Mouse (Mus musculus) neural tube, embryonic 15.5 days (tissue): ENCODE results near the gene Peg3. TPM values are rescaled to one million over a fixed set of nuclear protein-coding genes. Genes with fewer than 3 reads are reported as not detected.
"Not testable (repeated sequence)": the region's sequence is repeated elsewhere in the genome, so short reads cannot be mapped to it uniquely, and the experiment has no call there.

Experiments
- ATAC-seq: fragments of 200-750 bp; cut with Nextera tagmentation; 2 replicates; pipeline ENCODE4 v1.8.0; 2017; ENCODE audit warnings: mild to moderate bottlenecking, moderate TSS enrichment, moderate library complexity; ENCODE audit not compliant: low FRiP score
- H3K27ac ChIP-seq: fragments of 300-500 bp; sonication (generic); replicated peaks from 2 replicates; pipeline ENCODE4 v1.5.1; 2015; ENCODE audit warnings: mild to moderate bottlenecking, inconsistent platforms
- H3K27me3 ChIP-seq: fragments of 300-500 bp; sonication (generic); replicated peaks from 2 replicates; pipeline ENCODE4 v1.6.1; 2015; ENCODE audit warnings: inconsistent platforms
- H3K36me3 ChIP-seq: fragments of 300-500 bp; sonication (generic); 2 replicates; pipeline ENCODE4 v1.6.1; 2015; ENCODE audit warnings: inconsistent platforms
- H3K4me1 ChIP-seq: fragments of 300-500 bp; sonication (generic); 2 replicates; pipeline ENCODE4 v1.6.1; 2015; ENCODE audit warnings: inconsistent platforms
- H3K4me2 ChIP-seq: fragments of 300-500 bp; sonication (generic); 2 replicates; pipeline ENCODE4 v1.6.1; 2015; ENCODE audit warnings: inconsistent platforms, mild to moderate bottlenecking, moderate library complexity
- H3K4me3 ChIP-seq: fragments of 300-500 bp; sonication (generic); replicated peaks from 2 replicates; pipeline ENCODE4 v1.5.1; 2015; ENCODE audit warnings: mild to moderate bottlenecking, inconsistent platforms
- H3K9ac ChIP-seq: fragments of 300-500 bp; sonication (generic); replicated peaks from 2 replicates; pipeline ENCODE4 v1.6.1; 2015; ENCODE audit warnings: mild to moderate bottlenecking, inconsistent platforms
- H3K9me3 ChIP-seq: fragments of 300-500 bp; sonication (generic); replicated peaks from 2 replicates; pipeline ENCODE4 v1.6.1; 2016; ENCODE audit warnings: inconsistent platforms
- WGBS: fragments of 180-500 bp; shearing (Covaris S2); methylation state at CpG from one replicate; pipeline ENCODE4 v1.1.7; 2015; ENCODE audit warnings: mixed read lengths; 5-methylcytosine and 5-hydroxymethylcytosine counted together
- polyA plus RNA-seq: library from polyadenylated mRNA; unstranded; fragments of >200 nt; fragmentation: Nextera tagmentation; extraction: Ambion mirVana; gene quantifications from 2 replicates; pipeline ENCODE4 v1.2.1, GENCODE M21; 2015

The Peg3 gene
- 103 and 104 TPM in 2 replicates for polyA plus RNA-seq

DNA sequence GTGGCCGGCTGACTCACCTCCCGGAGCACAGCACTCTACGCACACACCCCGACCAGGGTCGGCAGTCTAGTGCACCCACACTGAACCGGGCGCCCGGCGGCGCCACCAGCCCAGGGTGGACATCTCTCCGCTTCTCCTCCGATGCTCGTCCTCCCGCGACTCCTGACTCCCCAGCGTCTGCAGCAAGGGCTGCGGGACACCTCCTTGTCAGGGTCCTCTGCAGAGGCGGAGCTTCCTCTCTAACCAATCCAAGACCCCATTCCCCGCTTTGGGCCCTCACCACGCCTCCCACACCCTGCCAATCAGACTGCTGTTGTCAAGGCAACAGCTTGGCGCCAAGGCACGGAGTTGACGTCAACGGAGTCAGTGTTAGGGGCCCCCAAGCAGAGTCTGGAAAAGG, at the start of gene Peg3, which contains the start of gene Usp29:
Gene Peg3 (minus strand): TSS at position 191 of the 400 bp plus-strand sequence.
Gene Usp29 (plus strand): TSS at position 338 of the 400 bp plus-strand sequence.
- Histone ChIP-seq H3K4me3 (peak within 1 kb of the TSS; percentile 59), H3K27ac (peak within 1 kb of the TSS; percentile 91), H3K4me2 (peak within 1 kb of the TSS; percentile 50), H3K9me3 (0 out of 2 replicates have a peak, but pooled peaks cover 7% of the 10 kb centered on the region), H3K36me3 (peaks cover 5% of the 10 kb centered on the region), H3K9ac (peak within 1 kb of the TSS; percentile 60), H3K27me3 (no peaks in the 10 kb centered on the region), H3K4me1 (no peaks in the 10 kb centered on the region; the same call in 1 of the 2 replicates)
- 46% methylated on average over 24 of the region's 24 CpGs for WGBS
- ATAC-seq, result peak; percentile 59

GRCm38 (mm10) chr7:6779172-6779571, 48.9 kb upstream of the Peg3 start:
- no peak overlapping the region for H3K4me3 ChIP-seq
- H3K4me2 ChIP-seq, result no peak overlapping the region
- H3K9me3 ChIP-seq, result no peaks in the 10 kb centered on the region
- no peaks in the 10 kb centered on the region for H3K36me3 ChIP-seq
- 86% methylated on average over 5 of the region's 5 CpGs for WGBS
- no peak for ATAC-seq
- H3K4me1 ChIP-seq, result peaks cover 17% of the 10 kb centered on the region
- no peak overlapping the region for H3K27ac ChIP-seq
- H3K27me3 ChIP-seq, result no peaks in the 10 kb centered on the region
- H3K9ac ChIP-seq, result no peak overlapping the region

- Histone ChIP-seq H3K9me3 (no peaks in the 10 kb centered on the region), H3K4me2 (no peak overlapping the region), H3K27me3 (no peaks in the 10 kb centered on the region), H3K4me1 (peaks cover 15% of the 10 kb centered on the region; the same call in 1 of the 2 replicates), H3K9ac (no peak overlapping the region), H3K27ac (peak overlapping the region; percentile 38; the same call in 1 of the 2 replicates), H3K4me3 (no peak overlapping the region), H3K36me3 (no peaks in the 10 kb centered on the region)
- whole genome bisulfite sequencing, result 53% methylated on average over 4 of the region's 4 CpGs
- no peak for ATAC-seq
Measured at GRCm38 (mm10) chr7:6777689-6778088, 47.5 kb upstream of the Peg3 start.

- no peaks in the 10 kb centered on the region for H3K36me3 ChIP-seq
- no peak overlapping the region for H3K4me2 ChIP-seq
- H3K4me1 ChIP-seq, result peaks cover 15% of the 10 kb centered on the region; the same call in 1 of the 2 replicates
- no peak overlapping the region for H3K9ac ChIP-seq
- H3K4me3 ChIP-seq, result no peak overlapping the region
- 69% methylated on average over 2 of the region's 2 CpGs for WGBS
- peak overlapping the region; percentile 38; the same call in 1 of the 2 replicates for H3K27ac ChIP-seq
- H3K9me3 ChIP-seq, result no peaks in the 10 kb centered on the region
- no peak for ATAC-seq
- no peaks in the 10 kb centered on the region for H3K27me3 ChIP-seq
Measured at GRCm38 (mm10) chr7:6777107-6777506, 46.9 kb upstream of the Peg3 start.

DNA sequence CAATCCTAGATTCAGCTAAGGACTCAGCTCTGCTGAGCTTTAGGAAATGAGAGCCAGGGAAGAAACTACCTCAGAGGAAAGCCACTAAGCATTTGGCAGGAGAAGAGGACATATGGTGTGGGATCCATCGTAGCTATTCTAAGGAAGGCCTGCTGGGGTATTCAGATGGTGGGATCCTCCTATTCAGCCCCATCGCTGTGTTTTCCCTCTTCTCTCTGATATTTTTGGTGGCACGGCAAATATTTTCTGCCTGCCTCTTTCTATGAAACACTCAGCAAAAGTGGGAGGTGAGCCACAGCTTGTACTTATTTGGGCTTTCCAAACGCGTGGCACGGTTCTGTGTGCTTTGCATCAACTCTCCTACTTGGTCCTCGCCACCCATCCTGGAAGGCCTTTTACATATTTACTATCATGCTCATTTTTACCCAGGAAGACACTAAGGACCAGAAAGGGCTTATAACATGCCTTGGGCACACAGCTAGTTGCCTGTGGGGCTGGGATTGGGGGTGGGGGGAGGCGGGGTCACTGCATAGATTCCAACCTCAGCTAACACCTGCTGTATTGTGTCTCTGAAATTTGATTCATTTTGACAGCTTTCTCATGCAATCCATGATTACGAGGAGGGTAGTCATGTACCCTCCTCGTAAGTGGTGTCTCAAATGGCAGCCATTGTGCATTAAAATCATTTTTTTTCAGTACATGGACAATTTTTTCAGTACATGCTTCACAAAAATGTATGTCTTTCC, 46.3 kb upstream of the Peg3 start:
- Histone ChIP-seq H3K4me3 (no peak overlapping the region), H3K36me3 (no peaks in the 10 kb centered on the region), H3K27me3 (no peaks in the 10 kb centered on the region), H3K4me1 (peaks cover 13% of the 10 kb centered on the region; the same call in 1 of the 2 replicates), H3K9ac (no peak overlapping the region), H3K27ac (0 out of 2 replicates have a peak overlapping the region, but pooled peaks have one; percentile 38), H3K4me2 (no peak overlapping the region), H3K9me3 (no peaks in the 10 kb centered on the region)
- no peak for ATAC-seq
- WGBS, result 90% methylated on average over 10 of the region's 10 CpGs

GRCm38 (mm10) chr7:6773865-6774413, 43.7 kb upstream of the Peg3 start:
- H3K4me1 ChIP-seq, result peaks cover 18% of the 10 kb centered on the region
- H3K9ac ChIP-seq, H3K4me3 ChIP-seq, H3K36me3 ChIP-seq, ATAC-seq, H3K27me3 ChIP-seq, H3K27ac ChIP-seq, H3K9me3 ChIP-seq, H3K4me2 ChIP-seq: not testable (repeated sequence)
- WGBS, result 40% methylated on average over 11 of the region's 11 CpGs

GRCm38 (mm10) chr7:6770286-6770685, 40.1 kb upstream of the Peg3 start:
- no peak overlapping the region for H3K9ac ChIP-seq

GRCm38 (mm10) chr7:6765240-6765639, 35.0 kb upstream of the Peg3 start:
- no peak overlapping the region for H3K9ac ChIP-seq
- no peaks in the 10 kb centered on the region for H3K36me3 ChIP-seq
- H3K27me3 ChIP-seq, result no peaks in the 10 kb centered on the region
- H3K4me1 ChIP-seq, result peaks cover 3% of the 10 kb centered on the region; the same call in 1 of the 2 replicates
- H3K4me2 ChIP-seq, result no peak overlapping the region
- no peaks in the 10 kb centered on the region for H3K9me3 ChIP-seq
- H3K4me3 ChIP-seq, result no peak overlapping the region
- WGBS, result 71% methylated on average over 5 of the region's 5 CpGs
- no peak for ATAC-seq
- H3K27ac ChIP-seq, result no peak overlapping the region

More at GRCm38 (mm10) chr7:6770286-6770685, 40.1 kb upstream of the Peg3 start:
- Histone ChIP-seq H3K27me3 (no peaks in the 10 kb centered on the region), H3K36me3 (no peaks in the 10 kb centered on the region), H3K9me3 (no peaks in the 10 kb centered on the region), H3K4me3 (no peak overlapping the region), H3K4me1 (peaks cover 7% of the 10 kb centered on the region), H3K4me2 (no peak overlapping the region), H3K27ac (peak overlapping the region; percentile 24; the same call in 1 of the 2 replicates)
- WGBS, result 4% methylated on average over 8 of the region's 8 CpGs
- no peak for ATAC-seq

GRCm38 (mm10) chr7:6760170-6760569, 29.9 kb upstream of the Peg3 start:
- Histone ChIP-seq H3K4me1 (peaks cover 3% of the 10 kb centered on the region; the same call in 1 of the 2 replicates), H3K27me3 (no peaks in the 10 kb centered on the region), H3K4me3 (no peak overlapping the region), H3K4me2 (no peak overlapping the region), H3K36me3 (no peaks in the 10 kb centered on the region), H3K9me3 (no peaks in the 10 kb centered on the region), H3K9ac (no peak overlapping the region), H3K27ac (no peak overlapping the region)
- WGBS, result 22% methylated on average over 6 of the region's 6 CpGs
- ATAC-seq, result no peak

GRCm38 (mm10) chr7:6759698-6760097, 29.5 kb upstream of the Peg3 start:
- no peak overlapping the region for H3K27ac ChIP-seq
- H3K4me2 ChIP-seq, result no peak overlapping the region
- WGBS, result 68% methylated on average over 12 of the region's 12 CpGs
- H3K4me3 ChIP-seq, result no peak overlapping the region
- no peaks in the 10 kb centered on the region for H3K9me3 ChIP-seq
- ATAC-seq, result 0 out of 2 replicates have a peak, but pooled peaks have one; percentile 40
- peaks cover 3% of the 10 kb centered on the region; the same call in 1 of the 2 replicates for H3K4me1 ChIP-seq
- no peaks in the 10 kb centered on the region for H3K36me3 ChIP-seq
- no peaks in the 10 kb centered on the region for H3K27me3 ChIP-seq
- H3K9ac ChIP-seq, result no peak overlapping the region

DNA sequence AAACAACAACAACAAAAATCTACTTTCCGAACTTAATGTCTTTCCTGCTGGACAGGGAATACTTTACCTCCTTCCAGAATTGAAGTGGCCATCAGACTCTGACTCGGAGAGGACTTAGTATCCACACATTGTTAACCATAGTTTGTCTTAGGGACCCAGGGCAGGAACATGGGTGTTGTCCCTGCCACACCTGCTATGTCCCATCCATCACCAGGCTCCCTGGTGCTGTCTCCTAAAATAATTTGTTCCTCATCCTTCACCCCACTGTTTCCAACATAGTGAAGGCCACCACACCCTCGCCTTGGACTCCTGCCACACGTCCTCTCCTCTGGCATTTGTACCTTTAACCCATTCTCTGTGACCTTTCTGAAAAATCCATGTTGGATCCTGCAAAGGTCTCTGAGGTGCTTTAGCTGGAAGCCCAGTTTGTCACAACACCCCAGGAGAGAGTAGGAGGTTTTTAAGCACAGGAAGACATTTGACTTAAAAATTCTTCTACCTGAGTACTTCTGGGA, 26.6 kb upstream of the Peg3 start:
- Histone ChIP-seq H3K36me3 (no peaks in the 10 kb centered on the region), H3K9me3 (no peaks in the 10 kb centered on the region), H3K4me3 (no peak overlapping the region), H3K27ac (no peak overlapping the region), H3K4me1 (peaks cover 3% of the 10 kb centered on the region; the same call in 1 of the 2 replicates), H3K27me3 (no peaks in the 10 kb centered on the region), H3K9ac (no peak overlapping the region), H3K4me2 (no peak overlapping the region)
- 83% methylated on average over 4 of the region's 4 CpGs for WGBS
- no peak for ATAC-seq
